Mouse (Mus musculus): ENCODE data around the gene Ugp2.

DNA sequence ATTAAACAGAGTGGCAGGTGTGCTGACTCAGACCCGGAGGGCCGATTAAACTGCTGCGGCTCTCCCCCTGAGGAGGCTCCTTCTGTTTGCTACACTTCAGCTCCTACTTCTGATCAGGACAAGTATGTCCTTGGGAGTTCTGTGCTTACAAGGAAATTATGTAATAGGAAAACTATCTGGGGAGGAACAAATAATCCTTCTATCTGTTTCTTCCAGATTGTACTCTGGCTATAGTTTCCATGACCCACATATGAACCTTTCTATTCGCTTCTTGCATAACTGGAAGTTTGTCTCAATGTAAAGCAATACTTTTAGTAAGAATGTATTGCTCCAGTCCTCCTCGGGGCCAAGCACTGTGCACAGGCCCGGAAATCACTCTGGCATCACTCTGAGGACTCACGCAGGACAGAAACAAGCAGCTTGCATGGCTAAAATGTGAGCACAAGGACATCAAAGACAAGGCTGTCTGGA is 43.9 kb upstream of the Ugp2 start:
- TF ChIP-seq POLR2A (IDR thresholded peaks at IDR 0.05; ENCODE audit: insufficient read length, low read depth) (no peak), E2F4 (IDR thresholded peaks at IDR 0.05; ENCODE audit: insufficient read depth) (no peak), TCF12 (IDR thresholded peaks at IDR 0.05; ENCODE audit: insufficient read depth, poor library complexity, severe bottlenecking) (no peak), MAX (IDR thresholded peaks at IDR 0.05; ENCODE audit: low read depth) (no peak), CEBPB (IDR thresholded peaks at IDR 0.05; ENCODE audit: insufficient read depth, poor library complexity, severe bottlenecking) (no peak), MYOD1 (IDR thresholded peaks at IDR 0.05; ENCODE audit: control insufficient read depth in 1 of 3, insufficient read length in 2 of 3, low read depth in 2 of 3) (no peak), REST (IDR thresholded peaks at IDR 0.05; ENCODE audit: insufficient read depth, insufficient read length) (no peak), TCF3 (IDR thresholded peaks at IDR 0.05; ENCODE audit: insufficient read length, low read depth) (no peak), POLR2AphosphoS2 (IDR thresholded peaks at IDR 0.05; ENCODE audit: insufficient read length, low read depth) (no peak)
